Mouse (Mus musculus): ENCODE results near the gene Gm27021. TPM values are rescaled to one million over a fixed set of nuclear protein-coding genes. Genes with fewer than 3 reads are reported as not detected.
A peak's percentile ranks its signal among the peaks of the same experiment; 100 is the strongest.

Gene Gm27021
- polyA plus RNA-seq, 3 experiments from 2014 or later = 0.98 TPM; not detected in 2

DNA sequence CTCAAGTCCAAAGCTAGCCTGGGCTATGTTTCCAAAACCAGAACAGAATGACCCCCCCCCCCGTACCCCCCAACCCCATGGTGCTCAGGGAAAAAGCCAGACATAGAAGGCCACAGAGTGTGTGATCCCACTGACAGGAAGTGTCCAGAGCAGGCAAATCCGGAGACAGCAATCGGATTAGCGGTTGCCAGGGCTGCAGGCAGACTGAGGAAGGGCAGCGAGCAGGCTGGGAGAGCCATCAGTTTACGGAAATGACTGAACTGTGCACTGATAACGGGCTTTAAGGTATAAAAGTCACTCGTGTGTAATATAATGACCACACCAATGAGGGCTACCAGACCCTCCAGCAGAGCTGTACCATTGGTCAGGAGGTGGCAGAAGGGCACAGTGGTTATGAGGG is 26.6 kb downstream of the Gm27021 start:
- no peak for ATAC-seq

DNA sequence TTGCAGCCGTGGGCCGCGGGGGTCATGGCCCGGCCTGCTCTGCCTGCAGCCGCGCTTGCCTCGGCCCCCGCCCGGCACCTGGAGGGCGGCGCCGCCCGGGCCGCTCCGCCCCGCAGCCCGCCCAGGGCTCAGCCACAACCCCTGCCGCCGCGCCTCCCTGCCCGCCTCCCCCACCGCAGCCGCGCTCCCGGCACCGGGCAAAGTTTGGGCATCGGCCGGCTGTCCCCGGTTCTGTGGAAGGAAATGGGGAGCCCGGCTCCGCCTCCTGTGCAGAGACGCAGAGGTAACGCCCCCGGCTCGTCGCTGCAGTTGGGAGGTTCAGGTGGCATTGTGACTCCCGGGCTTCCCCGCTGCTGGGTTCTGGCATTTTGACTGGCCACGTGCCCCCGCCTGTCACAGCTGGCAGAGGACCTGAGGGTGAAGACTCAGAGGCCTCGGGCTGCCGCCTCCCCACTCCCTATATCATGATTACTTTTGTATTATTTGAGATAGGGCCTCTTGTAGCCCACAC is 33.5 kb downstream of the Gm27021 start:
- peak; percentile 82 for ATAC-seq

GRCm38 (mm10) chr8:120633665-120634271 is 34.1 kb downstream of the Gm27021 start:
- no peak for ATAC-seq

- ATAC-seq = no peak
Observed at GRCm38 (mm10) chr8:120632969-120633664, 34.8 kb downstream of the Gm27021 start.

DNA sequence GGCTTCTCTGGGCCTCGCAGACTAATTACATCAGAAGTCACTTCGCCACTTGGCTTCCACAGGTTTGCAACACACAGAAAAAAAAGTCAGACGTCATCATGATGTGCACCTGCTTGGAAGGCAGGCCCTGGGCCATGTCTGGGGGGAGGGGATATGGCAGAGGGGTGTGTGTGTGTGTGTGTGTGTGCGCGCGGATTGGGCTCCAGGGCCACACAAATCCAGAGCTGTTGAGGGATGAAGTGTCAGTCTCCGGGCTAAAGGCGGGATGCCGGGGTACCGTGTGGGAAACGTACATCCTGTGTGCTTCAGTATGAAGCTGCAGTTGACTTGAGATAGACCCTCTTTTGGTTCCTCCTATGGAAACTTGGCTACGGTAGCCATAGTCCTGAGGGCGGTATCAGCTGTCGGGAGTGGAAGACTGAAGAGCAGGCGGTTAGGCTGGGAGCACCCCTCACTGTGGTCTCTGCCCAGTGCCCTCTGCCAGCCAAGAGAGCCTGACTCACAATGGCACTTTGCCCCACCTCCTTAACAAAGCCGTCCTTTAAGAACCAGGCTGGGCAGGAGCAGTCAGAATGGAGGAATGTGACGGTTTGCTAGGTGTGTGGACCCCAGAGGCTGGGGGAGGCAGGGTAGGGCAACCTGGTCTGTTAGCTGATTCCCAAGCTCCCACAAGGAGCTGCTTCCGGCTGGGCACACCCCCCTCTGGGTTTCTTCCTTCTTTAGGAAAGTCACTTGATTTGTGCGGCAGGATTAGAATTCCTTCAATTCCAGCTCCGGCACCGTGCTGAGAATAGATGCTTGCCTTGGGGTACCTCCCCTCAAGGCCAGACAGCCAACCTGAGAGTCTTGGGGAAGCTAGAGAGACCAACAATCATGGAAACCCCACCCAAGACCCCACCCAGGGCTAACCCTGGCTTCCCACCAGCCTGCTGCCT is 36.2 kb downstream of the Gm27021 start:
- ATAC-seq = no peak

DNA sequence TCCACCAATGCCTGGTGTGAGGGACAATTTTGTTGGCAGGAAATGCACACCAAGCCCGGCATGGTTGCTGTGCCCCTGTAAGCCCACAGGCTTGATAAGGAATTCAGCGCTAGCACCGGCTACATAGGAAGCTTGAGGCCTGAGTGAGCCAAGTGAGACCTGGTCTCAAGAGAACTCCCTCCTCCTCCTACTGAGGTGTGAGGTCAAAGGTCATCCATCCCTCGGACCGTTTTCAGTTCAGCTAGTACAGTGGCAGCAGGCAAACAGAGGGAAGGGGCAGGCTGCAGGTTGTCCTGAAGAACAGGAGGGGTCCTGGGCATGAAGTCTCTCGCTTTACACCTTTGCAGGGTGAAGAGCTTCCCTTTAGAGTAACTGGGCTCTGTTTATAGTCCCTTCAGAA is 37.0 kb downstream of the Gm27021 start:
- no peak for ATAC-seq

- ATAC-seq = no peak
Observed at GRCm38 (mm10) chr8:120630031-120630430, 37.8 kb downstream of the Gm27021 start.

GRCm38 (mm10) chr8:120627298-120627697 is 40.6 kb downstream of the Gm27021 start:
- ATAC-seq = no peak

DNA sequence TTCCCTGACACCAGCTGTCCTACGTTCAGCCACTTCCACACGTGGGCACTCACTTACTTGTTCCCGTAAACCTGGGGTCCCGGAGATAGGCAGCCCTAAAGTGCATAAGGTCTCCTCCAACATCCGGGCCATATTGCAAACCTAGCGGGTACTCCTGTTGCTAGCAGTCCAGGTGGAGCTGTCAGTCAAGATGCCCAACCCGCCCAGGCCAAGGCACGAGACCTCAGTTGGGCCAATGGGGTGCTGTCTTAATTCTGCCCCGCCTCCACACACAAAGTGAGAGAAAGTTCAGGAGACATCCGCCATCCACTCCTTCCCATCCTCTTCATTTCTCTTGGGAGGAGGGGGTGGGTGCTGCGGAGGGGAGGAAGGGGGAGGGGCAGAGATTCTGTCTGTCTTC is 41.4 kb downstream of the Gm27021 start:
- no peak for ATAC-seq

- ATAC-seq = no peak
Observed at GRCm38 (mm10) chr8:120623608-120624007, 44.3 kb downstream of the Gm27021 start.

DNA sequence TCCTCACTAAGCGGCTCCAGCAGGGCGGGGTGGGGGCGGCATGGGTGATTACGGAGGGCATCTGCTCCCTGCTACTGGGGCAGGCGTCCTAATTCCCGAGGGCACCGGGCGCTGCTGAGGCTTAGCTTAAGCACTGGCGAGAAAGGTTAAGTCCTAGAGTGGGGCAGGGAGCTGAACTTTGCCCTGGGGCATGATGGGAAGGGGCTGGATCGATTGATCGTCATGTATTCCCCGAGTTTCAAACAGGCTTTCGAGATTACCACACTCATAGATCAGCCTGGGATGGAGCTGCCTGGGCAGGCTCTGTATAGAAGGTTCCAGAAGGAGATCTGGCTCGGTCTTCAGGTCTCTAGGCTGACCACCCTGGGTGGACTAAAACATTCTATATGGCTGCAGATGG is 45.7 kb downstream of the Gm27021 start:
- ATAC-seq = no peak

DNA sequence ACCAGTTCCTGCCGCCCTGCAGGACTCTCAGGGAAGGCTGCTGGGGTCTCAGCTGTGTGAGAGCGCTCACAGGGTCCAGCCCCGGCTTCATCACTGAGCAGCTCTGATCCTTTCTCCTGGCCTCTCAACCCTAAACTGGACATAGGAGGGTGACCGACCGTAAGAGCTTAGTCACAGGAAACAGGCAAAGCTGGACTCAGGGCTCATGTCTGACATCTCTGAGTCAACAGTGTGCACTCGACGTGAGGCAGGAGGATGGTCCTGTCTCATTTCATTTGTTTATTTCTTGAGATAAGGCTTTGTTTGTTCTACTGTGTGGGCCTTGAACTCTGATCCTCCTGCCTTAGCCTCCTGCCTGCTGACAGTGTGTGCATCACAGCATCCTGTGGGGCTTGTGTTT is 47.4 kb downstream of the Gm27021 start:
- ATAC-seq = no peak

GRCm38 (mm10) chr8:120619235-120620180 is 48.4 kb downstream of the Gm27021 start:
- ATAC-seq = no peak

DNA sequence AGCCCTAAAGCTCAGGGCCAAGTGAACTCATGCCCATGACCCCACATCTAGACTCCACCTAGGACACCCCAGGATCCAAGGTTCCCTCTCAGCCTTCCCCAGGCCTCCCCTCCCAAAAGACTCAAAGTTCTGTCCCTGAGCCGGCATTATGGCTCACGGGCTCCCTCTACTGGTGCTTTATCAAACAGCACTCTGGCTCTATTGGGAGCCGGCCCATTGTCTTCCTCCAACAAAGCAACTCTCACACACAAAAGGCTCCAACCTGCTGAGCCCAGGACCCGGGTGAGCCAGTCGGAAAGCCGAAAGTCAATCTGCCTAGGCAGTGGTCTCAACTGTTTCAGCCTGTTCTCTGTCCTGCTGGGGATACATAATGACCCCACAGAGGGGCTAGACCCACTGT is 49.8 kb downstream of the Gm27021 start:
- peak; percentile 67 for ATAC-seq

- ATAC-seq = no peak
Observed at GRCm38 (mm10) chr8:120616663-120617626, 50.9 kb downstream of the Gm27021 start.

DNA sequence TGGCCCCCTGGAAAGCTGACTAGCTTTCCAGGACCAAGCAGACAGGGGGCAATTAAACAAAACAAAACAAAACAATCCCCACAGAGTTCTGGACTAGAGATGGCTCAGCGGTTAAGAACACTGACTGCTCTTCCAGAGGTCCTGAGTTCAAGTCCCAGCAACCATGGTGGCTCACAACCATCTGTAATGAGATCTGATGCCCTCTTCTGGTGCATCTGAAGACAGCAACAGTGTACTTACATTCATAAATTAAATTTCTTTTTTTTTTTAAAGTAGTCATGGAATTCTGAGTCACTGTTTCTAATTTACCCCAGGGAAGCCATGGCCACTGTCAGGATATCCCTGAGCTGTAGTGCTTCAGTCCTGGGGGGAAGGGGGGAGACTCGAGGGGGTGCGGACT is 53.4 kb downstream of the Gm27021 start:
- no peak for ATAC-seq

DNA sequence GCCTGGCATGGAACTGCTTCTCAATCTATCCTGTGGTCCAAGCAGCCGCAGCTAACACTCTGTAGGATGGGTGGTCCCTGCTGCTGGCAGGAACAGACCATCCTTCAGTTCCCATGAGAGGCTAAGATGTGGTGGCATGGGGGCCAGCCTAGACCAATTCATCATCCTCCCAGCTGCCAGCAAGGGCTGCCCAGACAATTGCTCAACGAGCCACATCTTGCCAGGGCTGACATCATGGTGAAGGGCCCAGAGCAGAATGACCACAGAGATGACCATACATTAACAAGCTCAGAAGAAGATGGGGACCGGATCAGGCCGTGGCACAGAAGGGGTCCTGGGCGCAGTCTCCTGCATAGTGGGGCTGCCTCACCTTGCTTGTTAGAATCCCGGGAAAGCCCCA is 57.1 kb downstream of the Gm27021 start:
- no peak for ATAC-seq

DNA sequence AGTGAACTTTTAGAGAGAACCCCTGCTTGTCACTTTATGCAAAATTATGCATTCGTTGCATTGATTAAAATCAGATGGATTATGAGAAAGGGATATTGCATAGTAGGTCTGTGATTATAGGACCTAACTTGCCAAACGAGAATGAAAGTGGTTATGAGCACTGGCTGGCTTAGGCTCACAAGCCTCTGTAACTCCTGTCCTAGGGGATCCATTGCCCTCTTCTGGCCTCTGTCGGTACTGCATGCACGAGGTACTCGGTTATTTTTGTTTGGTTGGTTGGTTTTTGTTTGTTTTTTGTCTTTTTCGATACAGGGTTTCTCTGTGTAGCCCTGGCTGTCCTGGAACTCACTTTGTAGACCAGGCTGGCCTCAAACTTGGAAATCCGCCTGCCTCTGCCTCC is 60.0 kb downstream of the Gm27021 start:
- ATAC-seq = peak; percentile 67

DNA sequence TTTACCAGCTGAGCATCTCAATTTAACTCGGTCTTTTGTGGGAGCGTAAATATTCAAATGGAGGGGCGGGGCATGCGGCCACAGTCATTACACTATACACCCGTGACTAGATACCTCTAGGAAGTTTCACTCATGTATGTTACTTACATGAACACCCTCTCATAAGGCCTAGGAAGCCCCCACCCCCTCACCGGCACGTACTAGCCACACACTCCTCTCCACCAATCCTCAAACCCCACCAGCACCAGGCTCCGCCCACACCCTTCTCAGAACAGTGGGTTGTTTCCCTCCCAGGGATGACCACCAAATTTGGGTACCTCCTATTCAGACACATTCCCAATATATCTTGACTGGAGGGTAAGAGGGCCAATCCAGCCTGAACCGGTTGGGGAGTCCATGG is 60.4 kb downstream of the Gm27021 start:
- no peak for ATAC-seq

- ATAC-seq = no peak
Observed at GRCm38 (mm10) chr8:120602672-120603071, 65.2 kb downstream of the Gm27021 start.

DNA sequence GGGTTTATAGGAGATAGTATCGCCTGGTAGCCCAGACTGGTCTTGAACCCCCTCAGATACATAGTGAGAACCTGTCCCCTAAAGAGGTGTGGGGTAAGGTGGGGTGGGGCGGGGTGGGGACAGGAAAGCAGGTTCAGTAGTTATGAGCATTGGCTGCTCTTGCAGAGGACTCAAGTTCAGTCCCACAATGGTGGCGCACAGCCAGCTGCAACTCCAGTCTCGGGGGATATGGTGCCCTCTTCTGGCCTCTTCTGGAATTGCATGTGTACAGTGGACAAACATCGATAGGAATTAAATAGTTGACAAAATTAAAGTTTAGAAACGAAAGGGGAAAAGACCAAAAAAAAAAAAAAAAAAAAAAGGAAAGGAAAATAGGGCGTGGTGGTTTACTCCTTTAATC is 68.4 kb downstream of the Gm27021 start:
- ATAC-seq = no peak
